Mouse (Mus musculus) adrenal gland, postnatal 10 days (tissue): ENCODE results near the gene 3110082I17Rik. TPM values are rescaled to one million over a fixed set of nuclear protein-coding genes. Genes with fewer than 3 reads are reported as not detected.
"Not testable (repeated sequence)": the region's sequence is repeated elsewhere in the genome, so short reads cannot be mapped to it uniquely, and the experiment has no call there.

Experiments used
- DNase-seq: peaks from one replicate; pipeline ENCODE4 v3.0.0; 2021; ENCODE audit warnings: mixed read lengths
- total RNA-seq, 2 experiments: library from RNA; stranded (reverse); gene quantifications; 2 replicates each; pipeline ENCODE4 v1.2.3; 2021

3110082I17Rik gene
- total RNA-seq, 2 experiments from 2014 or later, result 10.6 to 12.9 TPM

DNA sequence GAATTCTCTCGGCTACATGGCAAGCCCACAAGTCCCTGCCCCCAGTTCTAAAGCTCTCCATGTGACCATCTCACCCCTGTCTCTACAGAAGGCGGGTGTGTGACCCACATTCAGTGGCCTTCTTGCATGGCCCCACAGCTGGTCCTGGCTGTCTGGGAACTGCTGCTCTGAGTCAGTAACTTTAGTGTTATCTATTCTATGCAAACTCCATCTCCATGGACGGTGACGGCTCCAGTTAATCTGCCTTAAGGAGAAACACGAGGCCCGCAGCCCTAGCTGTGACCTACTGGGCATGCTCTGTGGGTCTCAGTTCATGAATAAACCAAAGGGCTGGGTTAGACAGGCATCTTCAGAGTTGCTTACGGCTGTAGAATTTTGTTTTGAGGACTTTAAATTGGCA, 65.9 kb downstream of the 3110082I17Rik start:
- no peak for DNase-seq

DNA sequence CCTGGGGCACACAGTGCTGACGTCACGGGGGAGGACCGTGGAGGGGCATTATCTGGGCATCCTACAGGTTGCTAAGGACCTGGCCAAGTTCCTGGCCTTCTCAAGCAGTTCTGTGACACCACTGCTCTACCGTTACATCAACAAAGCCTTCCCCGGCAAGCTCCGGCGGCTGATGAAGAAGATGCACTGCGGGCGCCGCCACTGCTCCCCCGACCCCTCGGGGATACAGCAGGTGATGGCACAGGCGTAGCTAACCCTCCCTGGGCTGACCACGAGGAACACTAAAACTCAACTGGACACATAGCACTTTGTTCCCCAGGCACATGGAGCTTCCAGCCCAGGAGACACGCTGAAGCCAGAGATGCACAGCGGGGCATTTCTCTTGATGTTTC, 67.1 kb downstream of the 3110082I17Rik start:
- DNase-seq, result no peak

DNA sequence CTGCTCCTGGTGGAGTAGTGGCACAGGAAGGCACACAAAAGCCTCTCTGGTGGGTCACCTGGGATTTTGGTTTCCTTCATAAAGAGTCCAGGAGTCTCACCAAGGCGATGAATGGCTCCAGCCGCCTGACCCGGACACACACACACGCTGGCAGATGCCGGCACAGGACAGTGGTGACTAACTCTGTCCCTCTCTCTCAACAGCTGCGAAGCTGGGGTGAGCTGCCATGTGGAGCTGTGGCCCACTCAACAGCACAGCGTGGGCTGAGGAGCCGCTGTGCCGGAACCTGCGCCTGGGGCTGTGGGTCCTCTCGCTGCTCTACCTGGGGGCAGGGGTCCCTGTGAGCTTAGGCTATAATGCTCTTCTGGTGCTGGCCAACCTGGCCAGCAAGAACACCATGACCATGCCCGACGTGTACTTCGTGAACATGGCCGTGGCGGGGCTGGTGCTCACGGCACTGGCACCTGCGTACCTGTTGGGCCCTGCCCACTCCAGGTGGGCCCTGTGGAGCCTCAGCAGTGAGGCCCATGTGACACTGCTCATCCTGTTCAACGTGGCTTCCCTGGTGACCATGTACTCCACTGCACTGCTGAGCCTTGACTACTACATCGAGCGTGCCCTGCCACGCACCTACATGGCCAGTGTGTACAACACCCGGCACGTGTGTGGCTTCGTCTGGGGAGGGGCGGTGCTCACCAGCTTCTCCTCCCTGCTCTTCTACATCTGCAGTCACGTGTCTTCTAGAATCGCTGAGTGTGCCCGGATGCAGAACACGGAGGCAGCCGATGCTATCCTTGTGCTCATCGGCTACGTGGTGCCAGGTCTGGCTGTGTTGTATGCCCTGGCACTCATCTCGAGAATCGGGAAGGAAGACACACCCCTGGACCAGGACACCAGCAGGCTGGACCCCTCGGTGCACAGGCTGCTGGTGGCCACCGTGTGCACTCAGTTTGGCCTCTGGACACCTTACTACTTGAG, 67.8 kb downstream of the 3110082I17Rik start:
- no peak for DNase-seq

DNA sequence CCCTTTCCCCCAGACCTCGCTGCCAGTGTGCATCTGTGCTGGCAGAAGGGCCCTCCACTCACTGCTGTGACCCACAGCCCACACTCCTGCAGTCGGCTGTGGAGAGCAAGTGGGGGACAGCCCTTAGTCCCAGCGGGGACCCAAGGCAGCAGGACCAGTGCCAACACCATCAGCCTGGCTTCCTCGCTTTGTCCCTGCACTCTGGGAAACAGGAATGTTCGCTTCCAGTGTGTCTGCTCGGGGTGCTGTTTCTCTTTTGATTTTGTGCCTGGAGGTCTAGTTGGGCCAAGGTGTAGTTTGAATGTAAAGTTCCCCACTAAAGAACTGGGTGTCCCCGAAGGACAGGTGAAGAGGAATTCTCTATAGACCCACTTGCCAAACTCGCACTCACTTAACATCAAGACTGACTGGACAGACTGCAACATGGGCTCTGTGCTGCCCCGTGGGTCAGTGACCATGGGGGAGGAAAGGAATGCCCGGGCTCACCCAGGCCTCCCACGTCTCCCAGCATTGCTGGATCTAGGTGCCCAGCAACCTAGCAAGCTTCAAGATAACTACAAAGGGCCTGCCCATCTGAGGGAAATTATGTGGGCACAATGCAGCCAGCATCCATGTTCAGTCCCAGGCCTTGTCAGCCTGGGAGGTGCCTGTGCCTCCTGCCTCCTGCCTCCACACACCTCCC, 68.9 kb downstream of the 3110082I17Rik start:
- no peak for DNase-seq

DNA sequence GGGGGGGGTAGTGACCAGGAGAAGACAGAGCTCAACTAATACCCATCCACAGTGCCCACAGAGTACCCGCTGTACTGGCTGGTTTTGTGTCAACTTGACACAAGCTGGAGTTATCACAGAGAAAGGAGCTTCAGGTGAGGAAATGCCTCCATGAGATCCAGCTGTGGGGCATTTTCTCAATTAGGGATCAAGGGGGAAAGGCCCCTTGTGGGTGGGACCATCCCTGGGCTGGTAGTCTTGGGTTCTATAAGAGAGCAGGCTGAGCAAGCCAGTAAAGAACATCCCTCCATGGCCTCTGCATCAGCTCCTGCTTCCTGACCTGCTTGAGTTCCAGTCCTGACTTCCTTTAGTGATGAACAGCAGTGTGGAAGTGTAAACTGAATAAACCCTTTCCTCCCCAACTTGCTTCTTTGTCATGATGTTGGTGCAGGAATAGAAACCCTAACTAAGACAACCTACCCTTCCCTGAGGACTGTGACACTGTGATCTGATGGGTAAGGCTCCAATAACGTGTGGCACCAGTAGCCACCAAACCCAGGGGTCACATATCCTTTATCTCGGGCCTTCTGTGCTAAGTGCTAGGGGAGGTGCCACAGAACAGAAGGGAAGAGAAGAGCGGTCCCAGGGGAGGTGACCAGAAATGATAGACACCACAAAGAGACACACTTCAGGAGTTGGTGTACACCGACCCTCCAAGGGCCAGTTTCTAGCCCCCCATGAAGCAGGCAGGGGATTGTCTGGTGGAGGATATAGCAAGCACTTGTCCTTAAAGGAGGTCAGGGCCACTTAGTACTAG, 69.8 kb downstream of the 3110082I17Rik start:
- not testable (repeated sequence) for DNase-seq

DNA sequence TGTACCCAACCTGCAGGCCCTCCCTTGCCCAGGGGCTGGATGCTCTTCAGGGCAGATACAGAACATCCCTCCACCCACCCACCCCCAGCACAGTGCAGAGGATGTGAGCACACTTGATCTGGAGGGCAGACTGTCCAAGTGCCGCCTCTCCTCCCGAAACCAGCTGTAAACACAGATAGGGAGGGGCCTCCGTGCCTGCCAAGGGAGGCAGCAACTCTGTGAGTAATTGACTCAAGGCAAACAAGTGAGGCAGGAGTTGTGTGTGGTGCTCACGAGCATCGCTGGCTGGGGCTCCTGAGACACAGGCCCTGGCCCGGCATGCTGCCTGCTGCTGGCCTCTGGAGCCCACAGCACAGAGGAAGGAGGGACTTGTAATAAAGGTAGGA, 70.7 kb downstream of the 3110082I17Rik start:
- DNase-seq, result peak; percentile 79

DNA sequence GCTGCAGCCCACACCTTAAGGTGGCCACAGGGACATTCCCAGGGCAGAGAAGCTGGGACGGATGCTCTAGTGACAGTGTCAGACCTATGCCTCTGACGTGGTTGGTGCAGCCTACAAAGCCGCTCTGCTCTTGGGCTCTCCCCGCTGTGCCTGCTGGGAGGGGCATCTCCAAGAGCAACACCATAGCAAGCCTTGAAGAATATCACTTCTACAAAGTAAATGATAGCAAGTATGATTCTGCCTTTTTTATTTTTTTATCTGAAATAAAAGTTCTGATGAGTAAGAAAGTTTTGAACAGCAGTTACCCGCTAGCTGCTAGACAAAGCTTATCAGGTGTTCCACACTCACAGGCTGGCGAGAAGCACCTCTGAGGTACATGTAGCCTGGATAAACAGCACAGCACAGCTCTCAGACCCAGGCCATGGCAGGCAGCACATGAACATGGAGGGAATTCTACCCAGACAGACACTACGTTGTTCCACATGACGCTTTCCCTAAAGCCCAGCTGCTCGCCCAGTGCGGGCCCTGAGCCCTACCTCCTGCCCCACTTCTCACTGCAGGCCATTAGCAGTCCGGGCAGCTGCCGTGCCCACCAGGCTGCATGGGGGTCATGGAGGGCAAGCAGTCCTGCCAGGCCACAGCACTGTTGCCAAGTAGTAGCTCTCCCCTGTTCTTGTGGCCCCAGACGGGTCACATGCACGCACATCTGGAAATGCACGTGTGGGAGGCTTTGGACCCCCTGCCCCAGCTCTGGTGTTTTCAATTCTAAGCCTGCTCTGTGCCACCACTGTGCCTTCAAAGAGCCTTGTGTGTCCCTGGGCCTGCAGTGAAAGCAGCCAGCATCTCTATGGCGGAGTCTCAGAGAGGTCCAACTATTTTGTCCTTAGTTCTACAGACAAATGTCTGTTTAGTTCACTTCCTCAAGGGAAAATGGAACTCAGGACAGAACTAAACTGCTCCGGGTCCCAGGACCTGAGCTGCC, 71.3 kb downstream of the 3110082I17Rik start:
- DNase-seq, result no peak

DNA sequence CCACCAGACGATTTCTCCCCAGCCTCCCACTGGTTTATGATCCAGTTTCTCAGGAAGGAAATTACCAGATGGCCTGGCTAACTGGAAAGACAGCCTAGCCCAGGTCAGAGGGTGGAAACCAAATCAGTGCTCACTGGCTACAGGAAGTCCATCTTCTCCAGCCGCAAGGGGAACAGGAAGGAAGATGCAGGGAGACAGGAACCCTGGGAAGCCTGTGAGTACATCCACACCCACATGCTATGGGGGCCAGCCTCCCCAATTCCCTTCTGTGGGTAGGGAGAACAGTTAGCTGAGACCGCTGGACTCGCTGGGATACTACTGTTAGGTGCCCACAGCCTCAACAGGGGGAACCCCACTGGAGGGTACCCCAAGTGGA, 72.1 kb downstream of the 3110082I17Rik start:
- no peak for DNase-seq

DNA sequence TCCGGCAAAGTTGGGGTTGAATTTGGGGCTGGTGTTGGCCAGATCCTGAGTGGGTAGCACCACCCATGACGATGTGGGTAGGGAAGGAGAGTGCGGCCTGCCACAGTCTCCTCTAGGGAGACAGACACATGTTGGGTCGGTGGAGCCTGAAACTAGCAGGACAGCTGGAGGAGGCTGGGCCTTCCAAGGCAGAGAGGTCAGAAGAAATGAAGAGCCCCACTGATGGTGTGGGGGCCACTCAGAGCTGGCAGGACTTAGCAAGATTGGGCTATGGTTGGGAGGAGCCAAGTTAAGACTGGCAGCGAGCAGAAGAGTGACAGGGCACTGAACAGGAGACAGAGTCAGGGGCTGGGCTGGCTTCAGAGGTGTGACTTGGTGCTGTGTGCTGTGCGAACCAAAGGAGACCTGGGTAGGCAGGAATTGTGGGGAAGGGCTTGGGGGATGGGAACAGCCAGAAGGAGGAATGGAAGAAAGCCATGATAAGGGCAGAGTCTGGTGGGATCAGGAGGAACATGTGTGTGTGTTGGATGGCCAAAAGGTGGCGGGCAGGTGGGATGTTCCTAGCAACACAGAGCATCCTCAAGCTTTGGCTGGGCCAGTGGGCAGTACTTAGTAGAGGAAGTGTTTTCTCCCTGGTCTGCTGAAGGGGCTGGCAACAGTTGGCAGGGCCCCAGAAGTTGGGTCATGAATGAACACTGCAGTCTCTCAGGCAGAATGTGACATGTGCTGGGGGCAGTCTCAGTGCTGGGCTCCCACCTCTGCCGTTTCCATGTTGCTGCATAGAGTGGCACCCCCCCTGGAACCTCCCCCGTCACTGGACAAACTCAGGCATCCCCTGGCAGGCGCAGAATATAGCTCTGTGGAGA, 72.8 kb downstream of the 3110082I17Rik start:
- no peak for DNase-seq

DNA sequence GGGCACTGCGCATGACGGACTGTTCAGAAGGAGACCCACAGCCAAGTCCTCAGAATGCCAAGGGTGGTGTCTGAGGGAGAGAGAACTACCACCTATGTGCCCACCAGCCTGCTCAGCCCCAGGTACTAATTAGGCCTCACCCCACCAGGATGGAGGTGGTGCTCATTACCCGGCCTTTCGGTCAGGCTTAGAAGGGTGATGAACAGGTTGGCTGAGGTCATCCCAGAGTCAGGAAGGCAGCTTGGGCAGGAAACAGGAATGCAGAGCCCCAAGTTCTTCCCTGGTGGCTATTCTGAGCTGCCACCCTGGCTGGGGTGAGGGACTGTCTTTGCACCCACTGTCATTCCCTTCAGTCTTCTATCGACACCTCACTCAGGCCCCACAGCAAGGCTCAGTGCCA, 74.3 kb downstream of the 3110082I17Rik start:
- no peak for DNase-seq

DNA sequence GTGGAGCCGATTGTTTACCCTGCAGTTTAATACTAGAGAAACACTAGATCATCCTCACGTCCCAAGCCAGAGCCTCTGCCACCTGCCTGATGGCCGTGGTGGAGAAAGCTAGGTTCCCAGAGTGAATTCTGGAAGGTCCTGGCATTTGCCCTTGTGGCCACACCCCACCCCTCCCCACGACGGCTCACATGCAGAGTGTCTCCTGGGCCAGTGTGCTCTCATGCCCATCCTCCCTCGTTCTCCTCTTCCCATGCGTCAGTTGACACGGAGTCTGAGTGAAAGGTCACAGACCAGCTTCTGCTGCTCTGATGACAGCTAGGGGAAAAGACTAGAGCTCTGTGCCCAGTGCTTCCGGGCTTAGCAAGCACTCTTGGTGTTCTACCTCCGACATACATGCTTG, 75.8 kb downstream of the 3110082I17Rik start:
- DNase-seq, result peak; percentile 71

DNA sequence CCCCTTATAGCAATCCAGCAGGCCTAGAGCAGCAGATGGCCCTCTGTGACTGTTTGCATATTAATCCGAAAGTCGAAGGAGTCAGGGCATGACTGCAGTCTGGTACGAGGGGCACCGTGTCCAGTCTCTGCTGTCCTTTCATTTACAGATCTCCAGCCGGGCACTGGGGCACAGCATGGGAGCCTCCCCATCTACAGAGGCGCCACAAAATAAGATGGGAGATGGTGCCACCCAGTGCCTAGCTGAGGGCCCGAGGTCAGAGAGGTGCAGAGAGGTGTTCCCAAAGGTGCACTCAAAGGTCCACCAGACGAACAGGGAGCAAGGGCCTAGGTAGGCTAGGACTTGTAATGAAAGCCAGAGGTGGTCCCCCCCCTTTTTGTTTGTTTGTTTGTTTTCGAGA, 77.1 kb downstream of the 3110082I17Rik start:
- no peak for DNase-seq

DNA sequence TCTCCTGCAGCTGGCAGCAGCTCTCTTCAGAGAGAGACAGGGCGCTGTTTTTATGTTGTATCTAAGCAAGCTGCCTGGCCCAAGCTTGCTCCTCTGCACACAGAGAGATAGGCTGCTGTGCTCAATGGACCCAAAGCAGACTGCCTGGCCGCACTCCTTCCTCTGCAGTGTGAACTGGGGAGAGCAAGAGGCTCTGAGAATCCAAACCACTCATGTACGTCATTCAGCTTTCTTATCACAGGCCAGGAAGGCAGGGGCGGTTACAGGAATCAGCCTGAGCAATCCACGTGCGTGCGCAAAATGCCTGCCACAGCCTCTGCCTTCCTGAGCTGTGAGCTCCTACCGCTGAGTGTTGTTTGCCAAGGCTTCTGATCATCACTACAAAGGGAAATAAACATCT, 77.6 kb downstream of the 3110082I17Rik start:
- peak; percentile 43 for DNase-seq

DNA sequence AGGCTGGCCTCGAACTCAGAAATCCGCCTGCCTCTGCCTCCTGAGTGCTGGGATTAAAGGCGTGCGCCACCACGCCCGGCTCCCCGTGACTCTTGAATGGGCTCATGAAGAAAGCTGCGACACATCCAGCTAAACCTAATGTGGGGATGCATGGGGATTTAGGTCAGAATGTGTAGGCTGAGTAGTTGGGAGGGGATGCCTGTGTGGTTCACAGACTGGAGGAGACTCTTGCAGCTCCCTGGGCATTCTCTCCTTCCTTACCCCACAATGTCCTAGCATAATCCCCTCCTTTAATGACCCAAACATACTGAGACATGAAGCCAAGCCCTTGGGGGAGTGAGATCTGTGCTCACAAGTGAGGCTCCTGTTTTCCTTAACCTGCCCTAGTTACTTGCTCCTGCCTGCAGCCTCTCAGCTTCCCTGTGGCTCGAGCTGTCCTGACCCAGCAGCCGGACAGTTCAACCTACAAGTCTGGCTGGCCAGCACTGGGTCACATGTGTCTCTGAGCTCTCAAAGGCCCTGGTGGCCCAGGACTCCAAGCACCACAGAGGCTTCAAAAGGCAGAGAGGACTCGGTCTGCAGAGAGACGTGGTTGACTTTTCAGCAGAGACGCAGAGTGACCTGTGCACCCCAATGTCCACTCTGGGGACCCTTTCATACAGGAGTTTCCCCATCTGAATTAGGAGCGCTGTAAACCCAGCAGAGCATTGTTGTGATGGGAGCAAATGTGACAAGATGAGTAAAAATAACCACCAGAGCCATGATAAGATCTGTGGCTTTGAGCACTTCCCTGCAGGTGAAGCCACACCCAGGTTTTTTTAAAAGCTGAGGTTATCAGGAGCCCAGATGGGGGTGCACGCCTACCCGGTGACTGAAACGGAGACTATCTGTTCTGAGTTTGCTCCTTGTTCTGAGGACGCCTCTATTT, 78.5 kb downstream of the 3110082I17Rik start:
- DNase-seq, result peak; percentile 50

DNA sequence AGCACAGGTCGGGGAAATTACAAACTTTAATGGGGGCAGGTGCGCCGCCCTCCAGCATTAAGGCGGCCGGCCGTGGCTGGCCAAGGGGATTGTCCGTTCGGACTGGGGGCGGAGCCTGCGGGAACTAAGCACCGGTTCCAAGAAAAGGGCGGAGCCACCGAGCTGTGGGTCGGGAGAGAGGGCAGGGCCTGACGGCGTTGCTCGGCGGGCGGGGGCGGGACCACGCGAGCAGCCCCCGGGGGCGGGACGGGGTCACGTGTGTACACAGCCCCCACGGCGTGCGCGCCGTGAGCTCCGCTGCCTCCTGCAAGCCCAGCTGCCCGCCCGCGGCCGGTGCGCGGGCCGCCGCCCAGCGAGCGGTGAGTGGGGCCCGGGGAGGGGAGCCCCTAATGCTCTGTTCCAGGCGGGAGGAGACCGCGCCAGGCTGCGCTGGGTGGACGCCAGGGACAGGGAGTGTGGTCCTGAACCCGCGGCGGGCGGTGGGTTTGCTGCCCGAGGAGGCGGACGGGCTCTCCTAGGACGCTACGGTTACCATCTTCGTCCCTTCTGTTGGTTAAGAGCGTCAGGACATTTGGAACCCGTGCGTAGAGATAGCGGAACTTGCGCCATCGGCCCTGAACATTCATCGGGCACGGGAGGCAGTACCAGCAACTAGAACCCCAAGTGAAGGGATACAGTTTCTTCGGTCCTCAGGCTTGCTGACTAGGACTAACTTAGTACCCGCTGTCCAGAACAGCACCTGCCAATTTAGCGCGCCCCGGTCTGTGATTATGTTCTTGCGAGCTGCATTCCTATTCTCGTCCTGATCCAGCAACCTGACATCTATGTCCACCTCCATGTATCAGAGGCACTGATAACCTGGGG, 79.7 kb downstream of the 3110082I17Rik start:
- peak; percentile 98 for DNase-seq

DNA sequence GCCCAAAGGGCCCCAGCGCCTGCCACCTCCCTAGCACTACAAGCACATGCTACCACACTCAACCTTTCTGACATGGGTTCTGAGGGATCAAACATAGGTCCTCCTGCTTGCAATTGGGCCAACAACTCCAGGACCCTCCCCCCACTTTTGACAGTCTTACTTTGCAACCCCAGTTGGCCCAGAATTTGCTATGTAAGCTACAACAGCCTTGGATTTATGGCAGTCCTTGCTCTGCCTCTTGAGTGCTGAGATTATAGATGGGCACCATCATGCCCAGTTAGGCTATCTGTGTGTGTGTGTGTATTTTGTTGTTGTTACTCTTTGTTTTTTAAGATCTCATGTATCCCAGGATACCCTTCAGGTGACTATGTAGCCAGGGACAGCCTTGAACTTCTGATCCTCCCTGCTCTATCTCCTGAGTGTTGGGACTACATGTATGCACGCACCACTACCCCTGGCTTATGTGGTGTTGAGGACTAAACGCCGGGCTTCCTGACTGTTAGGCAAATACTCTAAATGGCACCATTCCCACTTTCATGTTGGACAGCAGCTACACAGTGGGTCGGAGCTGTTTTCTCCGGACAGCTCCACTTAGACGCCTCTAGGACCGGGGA, 80.4 kb downstream of the 3110082I17Rik start:
- no peak for DNase-seq

DNA sequence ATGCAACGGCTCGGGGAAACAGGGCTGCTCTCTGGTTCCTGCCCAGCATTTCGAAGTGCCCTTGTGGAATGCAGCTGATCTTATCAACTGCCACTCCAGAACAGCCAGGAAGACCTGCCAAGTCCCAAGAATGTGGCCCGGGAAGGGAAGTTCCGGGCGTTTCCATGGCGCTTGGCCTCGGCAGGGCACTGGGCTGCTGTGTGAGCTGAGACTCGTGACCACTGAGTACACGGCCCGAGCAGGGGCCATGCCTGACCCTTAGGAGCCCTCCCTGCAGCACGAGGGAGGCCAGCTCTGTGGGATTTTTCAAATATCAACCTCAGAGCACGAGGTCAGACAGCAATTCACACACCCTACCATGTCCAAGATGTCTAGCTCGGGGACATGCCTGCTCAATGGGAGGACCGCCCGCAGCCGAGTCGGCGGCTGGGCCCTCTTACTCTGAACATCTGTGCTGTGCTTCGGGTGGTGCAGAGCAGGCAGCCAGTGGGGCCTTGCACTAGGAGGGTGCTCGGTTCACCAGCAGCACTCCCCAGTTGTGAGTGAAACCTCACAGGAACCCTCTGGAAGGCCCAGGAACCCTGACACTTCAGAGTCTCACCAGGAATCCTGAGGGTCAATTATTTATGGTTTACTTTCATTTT, 81.2 kb downstream of the 3110082I17Rik start:
- DNase-seq, result peak; percentile 86

DNA sequence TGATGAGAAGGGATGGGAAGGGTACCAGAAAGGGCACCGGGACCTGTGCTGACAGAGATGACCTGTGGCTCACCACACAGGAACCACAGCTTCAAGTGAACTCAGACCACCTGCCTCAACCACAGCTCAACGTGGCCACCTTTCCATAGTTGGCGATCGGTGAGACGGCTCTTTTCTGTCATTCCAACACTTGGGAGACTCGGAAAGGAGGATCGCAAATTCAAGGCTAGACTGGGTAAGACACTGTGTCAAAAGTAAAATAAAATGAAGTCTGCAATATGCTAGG, 82.1 kb downstream of the 3110082I17Rik start:
- DNase-seq, result no peak
